Comparison of ENCODE assay signal across 19 mouse cellular contexts in the genomic region with DNA sequence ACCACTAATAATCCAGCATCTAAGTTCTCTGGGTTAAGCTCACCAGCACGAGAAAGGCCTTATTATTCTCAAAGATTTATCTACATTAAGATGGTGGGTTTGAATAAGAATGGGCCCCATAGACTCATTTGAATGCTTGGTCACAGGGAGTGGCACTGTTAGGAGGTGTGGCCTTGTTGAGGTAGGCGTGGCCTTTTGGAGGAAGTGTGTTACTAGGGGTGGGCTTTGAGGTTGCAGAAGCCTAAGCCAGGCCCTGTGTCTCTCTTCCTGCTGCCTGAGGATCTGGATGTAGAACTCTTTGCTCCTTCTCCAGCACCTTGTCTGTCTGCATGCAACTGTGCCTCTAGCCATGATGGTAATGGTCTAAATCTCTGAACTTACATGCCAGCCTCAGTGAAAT. TPM values are rescaled to one million over a fixed set of nuclear protein-coding genes. Genes with fewer than 3 reads are reported as not detected.
DNase-seq lines count a peak whose midpoint lies in the region; ATAC-seq and TF ChIP-seq lines count a peak whose summit lies in the region.
"Had no signal": no experiment of that assay in that cellular context is flagged by ENCODE, and none has a peak within 500 bp of the region (broad histone marks: within the 10 kb centered on the region; RNA-seq: fewer than 3 reads in every experiment).

No protein-coding gene starts in this region.

- no peak overlapping the region for H3K4me3 ChIP-seq in MEL (ENCODE audit: control insufficient read depth in 1 of 2, insufficient read depth in 1 of 2, low read depth in 2 of 2, low read length in 2 of 2)
- H3K4me3 ChIP-seq in neural tube, embryonic 15.5 days (replicated peaks), result no peak overlapping the region
- no peak overlapping the region for H3K4me3 ChIP-seq in stomach, postnatal 0 days (ENCODE audit: low read depth, low read length)
- H3K4me3 ChIP-seq: embryonic facial prominence, embryonic 15.5 days; erythroblast, embryonic 14.5 days; forebrain, embryonic 15.5 days; heart, embryonic 12.5 days; hindbrain, embryonic 10.5 days had no signal

- TF ChIP-seq EP300 in MEL (IDR thresholded peaks at IDR 0.05; ENCODE audit: low read depth in 1 of 2, low read length in 2 of 2), result no peak
- TF ChIP-seq EP300 in stomach, postnatal 0 days (optimal IDR thresholded peaks at IDR 0.05), result no peak

- peaks cover under 1% of the 10 kb centered on the region; the same call in 1 of the 2 replicates for H3K79me2 ChIP-seq in MEL (ENCODE audit: control insufficient read depth, insufficient read depth, low read length, poor library complexity)

- H3K9ac ChIP-seq in MEL (ENCODE audit: control insufficient read depth, low read depth, low read length, poor library complexity, severe bottlenecking), result no peak overlapping the region
- no peak overlapping the region for H3K9ac ChIP-seq in neural tube, embryonic 15.5 days (replicated peaks)
- no peak overlapping the region for H3K9ac ChIP-seq in stomach, postnatal 0 days (ENCODE audit: low read length)
- H3K9ac ChIP-seq: embryonic facial prominence, embryonic 15.5 days; forebrain, embryonic 15.5 days; heart, embryonic 12.5 days; hindbrain, embryonic 14.5 days had no signal

- no peak for TF ChIP-seq RAD21 in MEL (IDR thresholded peaks at IDR 0.05; ENCODE audit: low read depth, low read length)

- H3K4me2 ChIP-seq in neural tube, embryonic 15.5 days, result no peak overlapping the region
- no peak overlapping the region for H3K4me2 ChIP-seq in stomach, postnatal 0 days (replicated peaks; ENCODE audit: low read depth)
- H3K4me2 ChIP-seq: embryonic facial prominence, embryonic 15.5 days; forebrain, embryonic 15.5 days; heart, embryonic 12.5 days; hindbrain, embryonic 14.5 days had no signal

- H3K27me3 ChIP-seq in MEL (ENCODE audit: control insufficient read depth in 1 of 2, insufficient read depth in 2 of 2, low read length in 2 of 2), result no peaks in the 10 kb centered on the region
- no peaks in the 10 kb centered on the region; the same call in 1 of the 2 replicates for H3K27me3 ChIP-seq in splenic B cell, adult 2 months (ENCODE audit: control insufficient read depth, insufficient read depth, low read length, poor library complexity, severe bottlenecking)
- H3K27me3 ChIP-seq in neural tube, embryonic 15.5 days (replicated peaks), result no peaks in the 10 kb centered on the region
- H3K27me3 ChIP-seq in stomach, postnatal 0 days (ENCODE audit: control insufficient read depth, insufficient read depth, low read length), result no peaks in the 10 kb centered on the region
- H3K27me3 ChIP-seq: embryonic facial prominence, embryonic 15.5 days; forebrain, embryonic 15.5 days; heart, embryonic 12.5 days had no signal

- H3K27ac ChIP-seq in MEL (ENCODE audit: control insufficient read depth, low read depth, low read length), result no peak overlapping the region
- no peak overlapping the region for H3K27ac ChIP-seq in neural tube, embryonic 15.5 days (replicated peaks)
- H3K27ac ChIP-seq in stomach, postnatal 0 days (replicated peaks), result no peak overlapping the region
- H3K27ac ChIP-seq: embryonic facial prominence, embryonic 15.5 days; forebrain, embryonic 15.5 days; hindbrain, embryonic 10.5 days; hindbrain, embryonic 14.5 days had no signal

- DNase-seq in ES-CJ7 (ENCODE audit: low read depth, low spot score) (peak; percentile 77), MEL (ENCODE audit: low read depth, low spot score) (peak; percentile 66)
- DNase-seq in splenic B cell, adult 2 months (ENCODE audit: low read depth, low spot score), result peak; percentile 16
- DNase-seq in stomach, postnatal 0 days (ENCODE audit: low spot score), result no peak
- DNase-seq: adrenal gland, postnatal 10 days; cerebellum, adult 11 months; cerebellum, adult 8-10 months; cerebellum, postnatal 14 days; embryo, embryonic 11 days; gastrocnemius, postnatal 10 days had no signal

- peaks cover 0 to 19% of the 10 kb centered on the region in 2 experiments; a peak in 2 of 4 replicates for H3K36me3 ChIP-seq in MEL (ENCODE audit: control insufficient read depth in 1 of 2, insufficient read depth in 2 of 2, low read length in 2 of 2)
- no peaks in the 10 kb centered on the region for H3K36me3 ChIP-seq in splenic B cell, adult 2 months (ENCODE audit: control insufficient read depth, insufficient read depth, low read length, poor library complexity, severe bottlenecking)
- H3K36me3 ChIP-seq in neural tube, embryonic 15.5 days, result no peaks in the 10 kb centered on the region
- no peaks in the 10 kb centered on the region for H3K36me3 ChIP-seq in stomach, postnatal 0 days (ENCODE audit: control insufficient read depth, insufficient read depth, low read length)
- H3K36me3 ChIP-seq: embryonic facial prominence, embryonic 15.5 days; forebrain, embryonic 15.5 days had no signal

- no peaks in the 10 kb centered on the region for H3K9me3 ChIP-seq in MEL (replicated peaks; ENCODE audit: insufficient read depth, low read length)
- no peaks in the 10 kb centered on the region for H3K9me3 ChIP-seq in neural tube, embryonic 15.5 days (replicated peaks)
- H3K9me3 ChIP-seq in stomach, postnatal 0 days (ENCODE audit: control insufficient read depth, low read length), result no peaks in the 10 kb centered on the region
- H3K9me3 ChIP-seq: embryonic facial prominence, embryonic 15.5 days; forebrain, embryonic 15.5 days had no signal

- peaks cover 10 to 13% of the 10 kb centered on the region in 2 experiments for H3K4me1 ChIP-seq in MEL (ENCODE audit: control insufficient read depth in 1 of 2, insufficient read depth in 2 of 2, low read length in 2 of 2)
- no peaks in the 10 kb centered on the region for H3K4me1 ChIP-seq in neural tube, embryonic 15.5 days
- no peaks in the 10 kb centered on the region for H3K4me1 ChIP-seq in stomach, postnatal 0 days (replicated peaks; ENCODE audit: control insufficient read depth, insufficient read depth)
- H3K4me1 ChIP-seq: embryonic facial prominence, embryonic 15.5 days; forebrain, embryonic 15.5 days; hindbrain, embryonic 10.5 days had no signal

- 72% methylated on average over 2 of the region's 2 CpGs for WGBS in neural tube, embryonic 15.5 days
- WGBS in stomach, postnatal 0 days, result 78% methylated on average over 2 of the region's 2 CpGs

- 0 out of 4 replicates have a peak, but pooled peaks of 1 of the 2 experiments have one; percentile 20 for TF ChIP-seq POLR2A in MEL (IDR thresholded peaks at IDR 0.05; ENCODE audit: control insufficient read depth in 1 of 2, insufficient read depth in 1 of 2, low read depth in 1 of 2, low read length in 2 of 2, poor library complexity in 1 of 2)

- no peak for TF ChIP-seq CTCF in MEL (IDR thresholded peaks at IDR 0.05 in 2 of 3, conservative IDR thresholded peaks at IDR 0.05 in 1 of 3; ENCODE audit: control insufficient read depth in 1 of 3, insufficient read depth in 1 of 3, low read depth in 2 of 3, low read length in 3 of 3, poor library complexity in 1 of 3, severe bottlenecking in 1 of 3)
- TF ChIP-seq CTCF in stomach, postnatal 0 days (IDR thresholded peaks at IDR 0.05; ENCODE audit: low read depth), result no peak

- ATAC-seq in erythroid progenitor cell, adult 5-6 weeks (replicated peaks; ENCODE audit: low FRiP score, poor library complexity, severe bottlenecking), result 0 out of 2 replicates have a peak, but pooled peaks have one; percentile 19
- no peak for ATAC-seq in neural tube, embryonic 15.5 days (ENCODE audit: low FRiP score)
- no peak; the same call in 1 of the 2 replicates for ATAC-seq in stomach, postnatal 0 days (ENCODE audit: low FRiP score, low TSS enrichment)
- ATAC-seq: forebrain, embryonic 15.5 days; Patski had no signal

TF ChIP-seq in MEL, 35 proteins besides CTCF, POLR2A, EP300 and RAD21:
- TF ChIP-seq MEF2A (IDR thresholded peaks at IDR 0.05; ENCODE audit: extremely low read depth, insufficient replicate concordance, low read depth, low read length, poor library complexity, severe bottlenecking) (no peak), GATA1 (IDR thresholded peaks at IDR 0.05; ENCODE audit: low read depth, low read length) (no peak), TCF12 (IDR thresholded peaks at IDR 0.05; ENCODE audit: low read depth, low read length) (no peak), ZNF384 (IDR thresholded peaks at IDR 0.05; ENCODE audit: low read depth, low read length) (no peak), KAT2A (conservative IDR thresholded peaks at IDR 0.05; ENCODE audit: low read depth, low read length) (no peak), SIN3A (IDR thresholded peaks at IDR 0.05; ENCODE audit: low read length) (no peak), CHD2 (IDR thresholded peaks at IDR 0.05; ENCODE audit: low read length) (no peak), ETS1 (IDR thresholded peaks at IDR 0.05; ENCODE audit: low read depth, low read length) (no peak), ZKSCAN1 (IDR thresholded peaks at IDR 0.05; ENCODE audit: low read depth, low read length) (no peak), MAFK (IDR thresholded peaks at IDR 0.05; ENCODE audit: borderline replicate concordance, low read depth, low read length) (no peak), MAX (IDR thresholded peaks at IDR 0.05; ENCODE audit: low read length) (no peak), E2F4 (IDR thresholded peaks at IDR 0.05; ENCODE audit: borderline replicate concordance, low read depth, low read length) (no peak), NRF1 (IDR thresholded peaks at IDR 0.05; ENCODE audit: insufficient read depth, low read depth, low read length, poor library complexity, severe bottlenecking) (no peak), POLR2AphosphoS2 (IDR thresholded peaks at IDR 0.05; ENCODE audit: low read length) (no peak), CHD1 (IDR thresholded peaks at IDR 0.05; ENCODE audit: low read depth, low read length) (no peak)

RNA-seq across cellular contexts. Expression of a gene that starts 7.8 kb away (rescaled TPM):
- 22.8 and 25.4 TPM in 2 replicates for total RNA-seq in MEL (2012; rRNA removed)
- 10 to 100 TPM; 21.8 to 49.1 TPM for polyA plus RNA-seq in MEL (2012; ENCODE audit: insufficient read depth in 1 of 2, insufficient read length in 2 of 2, low read depth in 1 of 2, low replicate concordance in 2 of 2, missing spikeins in 1 of 2)
- 50.8 and 57.8 TPM in 2 replicates for total RNA-seq in erythroid progenitor cell, adult 5-6 weeks (2015; ENCODE audit: low replicate concordance)
- total RNA-seq in erythroid progenitor cell, adult 5-6 weeks (2017; ENCODE audit: low replicate concordance), result 48.3 and 61.4 TPM in 2 replicates
- polyA plus RNA-seq in neural tube, embryonic 15.5 days (2015; fragmentation: Nextera tagmentation; extraction: Ambion mirVana), result 25.4 and 27.5 TPM in 2 replicates
- polyA plus RNA-seq in stomach, postnatal 0 days (2015; fragmentation: Nextera tagmentation; extraction: Ambion mirVana), result 8.5 and 9.2 TPM in 2 replicates
